Mouse (Mus musculus): ENCODE data around the gene Slc9a9.

- TF ChIP-seq USF1 (IDR thresholded peaks at IDR 0.05; ENCODE audit: low read depth) (no peak), CTCF (IDR thresholded peaks at IDR 0.05; ENCODE audit: control insufficient read depth, insufficient read depth, insufficient read length) (no peak), MYOG (IDR thresholded peaks at IDR 0.05; ENCODE audit: control insufficient read depth, extremely low read depth, insufficient read length) (no peak), CEBPB (IDR thresholded peaks at IDR 0.05; ENCODE audit: low read depth) (no peak), MYOD1 (IDR thresholded peaks at IDR 0.05; ENCODE audit: control insufficient read depth, insufficient read length, low read depth) (no peak), MAX (IDR thresholded peaks at IDR 0.05) (no peak)
Measured at GRCm38 (mm10) chr9:94621902-94622301, 47.8 kb upstream of the Slc9a9 start.

Data from C2C12 (cell line).